Mouse (Mus musculus): ENCODE results near the gene Col11a1. TPM values are rescaled to one million over a fixed set of nuclear protein-coding genes. Genes with fewer than 3 reads are reported as not detected.

Col11a1 gene
- polyA plus RNA-seq, 1 experiment = 2.2 TPM

DNA sequence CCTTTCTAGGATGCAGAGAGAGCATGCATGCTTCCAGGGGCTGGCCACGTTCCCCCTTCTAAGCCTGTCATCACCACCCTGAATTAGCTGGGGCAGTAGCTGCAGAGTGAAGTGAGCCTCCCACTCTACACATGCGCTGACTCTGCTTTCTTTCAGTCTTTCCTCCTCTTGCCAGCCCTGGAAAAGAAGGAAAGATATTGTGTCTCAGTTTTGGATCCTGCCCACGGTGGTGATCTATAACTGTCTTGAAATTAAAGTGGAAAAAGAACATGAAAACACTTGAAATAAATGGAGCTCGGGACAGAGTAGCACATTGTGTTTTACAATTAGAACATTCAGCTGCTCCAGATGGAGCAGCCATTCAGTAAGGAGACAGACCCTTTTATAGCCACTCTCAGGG, 35.2 kb downstream of the Col11a1 start:
- Histone ChIP-seq H3K4me3 (replicated peaks; ENCODE audit: control insufficient read depth, low read depth, low read length) (no peak overlapping the region), H3K4me1 (ENCODE audit: control insufficient read depth, insufficient read depth, low read length) (no peaks in the 10 kb centered on the region), H3K27ac (ENCODE audit: control insufficient read depth, insufficient read depth, low read depth, low read length, poor library complexity) (no peak overlapping the region)
- TF ChIP-seq CTCF (IDR thresholded peaks at IDR 0.05; ENCODE audit: control insufficient read depth, insufficient read depth, low read length) = no peak
- no peak for TF ChIP-seq POLR2A (IDR thresholded peaks at IDR 0.05; ENCODE audit: borderline replicate concordance, control insufficient read depth, low read depth, low read length)
- 70% methylated on average over 4 of the region's 4 CpGs for WGBS

DNA sequence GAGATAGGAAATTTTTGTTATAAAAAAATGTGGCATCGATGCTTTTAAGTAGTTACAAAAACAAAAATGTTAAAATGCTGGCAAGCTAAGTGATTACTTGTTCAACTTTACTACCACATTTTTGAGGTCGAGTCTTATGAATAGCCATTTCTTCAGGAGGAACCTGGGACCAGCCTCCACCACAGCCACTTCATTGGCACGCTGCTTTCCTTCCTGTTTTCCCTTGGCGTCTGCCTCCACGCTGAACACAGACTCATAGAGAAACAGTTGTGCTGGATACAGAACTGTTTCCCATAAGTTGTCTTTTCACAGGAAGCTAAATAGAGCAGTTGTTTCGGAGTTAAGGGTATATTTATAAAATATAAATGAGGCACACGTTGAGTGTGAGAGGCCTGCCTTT, 69.0 kb downstream of the Col11a1 start:
- no peak overlapping the region for H3K27ac ChIP-seq (ENCODE audit: control insufficient read depth, insufficient read depth, low read depth, low read length, poor library complexity)
- no peaks in the 10 kb centered on the region for H3K4me1 ChIP-seq (ENCODE audit: control insufficient read depth, insufficient read depth, low read length)
- no peak overlapping the region for H3K4me3 ChIP-seq (replicated peaks; ENCODE audit: control insufficient read depth, low read depth, low read length)
- TF ChIP-seq CTCF (IDR thresholded peaks at IDR 0.05; ENCODE audit: control insufficient read depth, insufficient read depth, low read length) (no peak), POLR2A (IDR thresholded peaks at IDR 0.05; ENCODE audit: borderline replicate concordance, control insufficient read depth, low read depth, low read length) (no peak)
- WGBS = 21% methylated on average over 7 of the region's 7 CpGs

DNA sequence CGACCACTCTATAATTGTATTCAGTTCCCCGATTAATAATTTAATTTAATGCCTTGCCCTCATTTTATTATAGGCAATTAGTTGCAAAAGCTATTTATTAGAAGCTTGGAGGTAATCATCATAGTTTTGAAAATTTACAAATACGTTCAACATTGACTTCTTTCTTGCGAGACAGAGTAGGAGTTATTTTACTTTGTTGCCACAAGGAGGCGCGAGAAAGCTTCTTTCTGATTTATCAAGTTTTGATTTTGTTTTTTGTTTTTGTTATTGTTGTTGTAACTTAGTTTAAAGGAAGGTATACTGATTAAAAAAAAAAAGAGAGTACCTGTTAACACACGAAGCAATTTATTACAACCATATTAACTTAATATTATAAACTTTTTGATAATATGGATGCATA, 76.8 kb downstream of the Col11a1 start:
- WGBS = 20% methylated on average over 7 of the region's 7 CpGs
- no peak overlapping the region for H3K27ac ChIP-seq (ENCODE audit: control insufficient read depth, insufficient read depth, low read depth, low read length, poor library complexity)
- no peak overlapping the region for H3K4me3 ChIP-seq (replicated peaks; ENCODE audit: control insufficient read depth, low read depth, low read length)
- no peak for TF ChIP-seq CTCF (IDR thresholded peaks at IDR 0.05; ENCODE audit: control insufficient read depth, insufficient read depth, low read length)
- TF ChIP-seq POLR2A (IDR thresholded peaks at IDR 0.05; ENCODE audit: borderline replicate concordance, control insufficient read depth, low read depth, low read length) = no peak
- H3K4me1 ChIP-seq (ENCODE audit: control insufficient read depth, insufficient read depth, low read length) = no peaks in the 10 kb centered on the region

DNA sequence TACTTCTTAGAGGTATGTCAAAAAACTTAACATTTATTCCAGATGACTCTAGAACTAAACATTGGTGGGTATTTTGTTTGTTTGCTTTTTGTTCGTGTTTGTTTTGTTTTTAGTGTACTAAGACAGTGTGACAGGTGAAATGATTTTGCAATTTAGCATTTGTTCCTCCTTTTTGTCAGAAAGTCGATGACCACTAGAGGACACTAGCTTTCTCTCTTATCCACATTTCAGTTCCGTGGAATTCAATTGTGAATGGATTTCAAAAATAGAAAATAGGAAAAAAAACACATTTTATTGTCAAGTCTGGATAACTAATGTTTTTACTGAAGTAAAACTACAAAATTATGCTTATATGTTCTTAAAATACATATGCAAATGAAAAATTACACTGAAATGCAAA, 116.8 kb downstream of the Col11a1 start:
- Histone ChIP-seq H3K4me1 (ENCODE audit: control insufficient read depth, insufficient read depth, low read length) (no peaks in the 10 kb centered on the region), H3K4me3 (replicated peaks; ENCODE audit: control insufficient read depth, low read depth, low read length) (no peak overlapping the region), H3K27ac (ENCODE audit: control insufficient read depth, insufficient read depth, low read depth, low read length, poor library complexity) (no peak overlapping the region)
- 17% methylated on average over 3 of the region's 3 CpGs for WGBS
- no peak for TF ChIP-seq CTCF (IDR thresholded peaks at IDR 0.05; ENCODE audit: control insufficient read depth, insufficient read depth, low read length)
- no peak for TF ChIP-seq POLR2A (IDR thresholded peaks at IDR 0.05; ENCODE audit: borderline replicate concordance, control insufficient read depth, low read depth, low read length)

DNA sequence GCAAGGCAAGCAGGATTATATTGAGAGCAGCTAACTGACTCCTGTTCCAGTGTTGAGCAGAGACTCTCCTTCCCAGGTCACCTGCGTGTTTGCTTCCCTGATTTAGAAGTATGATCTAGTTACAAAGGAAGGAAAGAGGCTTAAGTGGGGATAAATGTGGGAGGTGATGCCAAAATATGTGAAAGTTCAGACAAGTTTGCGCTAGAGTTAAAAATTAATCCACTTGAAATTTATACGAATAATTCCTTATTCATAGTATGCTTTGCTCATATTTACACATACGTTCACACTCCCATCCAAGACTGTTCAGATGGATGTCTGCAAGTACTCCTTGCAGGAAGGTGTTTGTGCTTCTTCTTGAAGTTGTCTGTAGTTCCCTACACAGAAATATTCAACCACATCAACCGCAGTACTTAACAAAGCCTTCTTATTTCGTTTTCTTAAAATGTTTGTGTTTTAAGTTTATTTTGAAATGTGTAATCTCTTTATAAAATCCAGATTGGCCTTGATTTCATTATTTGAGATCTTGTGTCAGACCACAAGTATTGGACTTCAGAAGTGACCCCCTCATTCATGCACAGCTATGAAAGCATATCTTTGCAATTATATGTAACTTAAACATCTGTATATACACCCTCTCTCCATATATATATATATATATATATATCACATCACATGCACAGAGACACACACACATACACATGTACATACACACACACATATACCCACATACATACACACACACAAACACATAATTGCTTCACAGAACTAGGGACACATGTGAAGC, 167.8 kb downstream of the Col11a1 start:
- WGBS = 79% methylated on average over 6 of the region's 6 CpGs
- H3K4me3 ChIP-seq (replicated peaks; ENCODE audit: control insufficient read depth, low read depth, low read length) = no peak overlapping the region
- H3K4me1 ChIP-seq (ENCODE audit: control insufficient read depth, insufficient read depth, low read length) = no peaks in the 10 kb centered on the region
- TF ChIP-seq POLR2A (IDR thresholded peaks at IDR 0.05; ENCODE audit: borderline replicate concordance, control insufficient read depth, low read depth, low read length) (no peak), CTCF (IDR thresholded peaks at IDR 0.05; ENCODE audit: control insufficient read depth, insufficient read depth, low read length) (no peak)
- no peak overlapping the region for H3K27ac ChIP-seq (ENCODE audit: control insufficient read depth, insufficient read depth, low read depth, low read length, poor library complexity)

DNA sequence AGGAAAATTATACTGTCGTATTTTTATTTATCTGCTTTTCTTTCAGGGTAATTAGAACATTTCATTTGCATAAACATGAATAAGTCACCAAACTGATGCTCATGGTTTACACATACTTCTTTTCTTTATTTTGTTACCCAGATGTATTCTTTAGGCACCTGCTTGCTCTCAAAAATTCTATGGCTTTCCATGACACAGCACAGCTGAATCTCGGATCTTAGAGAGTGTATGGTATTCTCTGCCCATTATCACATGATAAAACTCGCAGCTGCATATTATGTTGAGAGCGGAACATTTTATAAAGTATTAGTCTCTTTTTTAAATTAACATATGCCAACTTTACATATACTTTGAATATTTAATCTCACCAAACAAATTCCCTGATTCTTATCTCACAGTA, 181.9 kb downstream of the Col11a1 start:
- Histone ChIP-seq H3K27ac (ENCODE audit: control insufficient read depth, insufficient read depth, low read depth, low read length, poor library complexity) (no peak overlapping the region), H3K4me1 (ENCODE audit: control insufficient read depth, insufficient read depth, low read length) (no peaks in the 10 kb centered on the region), H3K4me3 (replicated peaks; ENCODE audit: control insufficient read depth, low read depth, low read length) (no peak overlapping the region)
- no peak for TF ChIP-seq CTCF (IDR thresholded peaks at IDR 0.05; ENCODE audit: control insufficient read depth, insufficient read depth, low read length)
- no peak for TF ChIP-seq POLR2A (IDR thresholded peaks at IDR 0.05; ENCODE audit: borderline replicate concordance, control insufficient read depth, low read depth, low read length)
- WGBS = 67% methylated on average over 4 of the region's 4 CpGs

DNA sequence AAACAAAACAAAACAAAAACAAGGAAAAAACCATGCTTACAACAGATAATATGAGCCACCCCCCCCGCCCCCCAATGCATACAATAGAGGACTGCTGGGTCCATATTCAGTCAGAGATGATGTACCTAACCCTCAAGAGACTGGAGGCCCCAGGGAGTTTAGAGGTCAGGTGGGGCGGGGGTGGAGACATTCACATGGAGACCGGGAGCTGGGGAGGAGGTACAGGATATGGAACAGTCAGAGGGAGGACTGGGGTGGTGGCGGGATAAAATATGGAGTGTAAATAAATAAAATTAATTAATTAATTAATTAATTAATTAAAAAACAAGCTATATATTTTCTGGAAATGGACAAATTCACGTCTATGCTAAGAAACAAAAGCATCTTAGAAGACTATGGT, 185.8 kb downstream of the Col11a1 start:
- 71% methylated on average over 5 of the region's 5 CpGs for WGBS

DNA sequence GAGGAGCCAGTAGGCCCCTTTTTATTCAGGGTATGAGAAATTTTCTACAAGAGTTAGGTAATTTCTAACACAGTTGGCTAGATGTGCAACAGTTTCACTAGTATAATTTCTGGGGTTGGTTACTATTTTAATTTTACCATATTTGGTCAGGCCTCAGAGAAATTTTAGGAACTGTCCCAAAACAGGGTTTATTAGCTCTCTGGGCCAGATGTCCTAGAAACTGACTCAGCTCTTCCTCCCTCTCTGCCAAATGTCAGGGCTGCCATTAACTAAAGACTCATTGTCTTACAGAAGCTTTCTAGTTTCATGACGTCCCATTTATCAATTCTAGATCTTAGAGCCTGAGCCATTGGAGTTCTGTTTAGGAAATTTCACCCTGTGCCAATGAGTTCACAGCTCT, 199.2 kb downstream of the Col11a1 start:
- WGBS = 50% methylated on average over 1 of the region's 1 CpGs
- Histone ChIP-seq H3K4me3 (replicated peaks; ENCODE audit: control insufficient read depth, low read depth, low read length) (no peak overlapping the region), H3K27ac (ENCODE audit: control insufficient read depth, insufficient read depth, low read depth, low read length, poor library complexity) (no peak overlapping the region), H3K4me1 (ENCODE audit: control insufficient read depth, insufficient read depth, low read length) (no peaks in the 10 kb centered on the region)
- TF ChIP-seq POLR2A (IDR thresholded peaks at IDR 0.05; ENCODE audit: borderline replicate concordance, control insufficient read depth, low read depth, low read length) (no peak), CTCF (IDR thresholded peaks at IDR 0.05; ENCODE audit: control insufficient read depth, insufficient read depth, low read length) (no peak)

More for the DNA sequence above, 185.8 kb downstream of the Col11a1 start:
- Histone ChIP-seq H3K4me3 (replicated peaks; ENCODE audit: control insufficient read depth, low read depth, low read length) (no peak overlapping the region), H3K4me1 (ENCODE audit: control insufficient read depth, insufficient read depth, low read length) (no peaks in the 10 kb centered on the region), H3K27ac (ENCODE audit: control insufficient read depth, insufficient read depth, low read depth, low read length, poor library complexity) (no peak overlapping the region)
- TF ChIP-seq CTCF (IDR thresholded peaks at IDR 0.05; ENCODE audit: control insufficient read depth, insufficient read depth, low read length) = no peak
- no peak for TF ChIP-seq POLR2A (IDR thresholded peaks at IDR 0.05; ENCODE audit: borderline replicate concordance, control insufficient read depth, low read depth, low read length)

Measured in bone marrow, adult 2 months (tissue).